Mouse (Mus musculus) gastrocnemius, adult 8-10 months (tissue): ENCODE data around the gene Wnk4. TPM values are rescaled to one million over a fixed set of nuclear protein-coding genes. Genes with fewer than 3 reads are reported as not detected.

Source experiments
- DNase-seq, 2 experiments: peaks; one replicate each; pipeline ENCODE4 v3.0.0; 2022; ENCODE audit warnings: low spot score in 2 of 2
- total RNA-seq, 4 experiments: library from RNA; stranded (reverse); gene quantifications; 2 replicates each; pipeline ENCODE4 v1.2.4; 2022

Gene Wnk4
- total RNA-seq, 4 experiments from 2014 or later, result 0.12 to 0.49 (median 0.32) TPM; not detected in 1

DNA sequence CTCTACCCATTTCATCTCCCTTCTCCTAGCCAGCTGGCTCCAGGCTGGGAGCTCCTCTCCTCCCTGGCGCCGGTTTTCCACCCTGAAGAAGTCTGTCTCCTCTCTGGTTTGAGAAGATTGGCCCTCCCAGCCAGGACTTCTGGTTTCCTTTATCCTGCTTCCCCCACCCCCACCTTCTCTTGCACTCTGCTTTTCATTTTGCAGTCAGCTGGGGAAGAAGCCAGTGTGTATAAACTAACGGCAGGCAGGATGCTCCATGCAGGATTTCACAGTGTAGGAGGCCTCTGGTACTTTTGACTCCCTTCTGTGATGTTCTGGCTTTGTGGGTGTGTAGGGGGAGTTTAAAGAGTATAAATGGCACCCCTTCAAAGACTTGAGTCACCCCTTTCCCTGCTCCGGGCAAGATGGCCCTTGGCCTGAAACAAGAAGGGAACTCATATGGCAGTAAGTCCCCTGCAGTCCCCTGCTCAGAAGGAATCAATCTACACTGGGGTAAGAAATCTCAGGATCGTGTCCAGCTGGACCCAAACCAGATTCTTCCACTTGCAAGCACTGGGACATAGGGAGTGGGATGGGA, 22.2 kb upstream of the Wnk4 start:
- no peak for DNase-seq

DNA sequence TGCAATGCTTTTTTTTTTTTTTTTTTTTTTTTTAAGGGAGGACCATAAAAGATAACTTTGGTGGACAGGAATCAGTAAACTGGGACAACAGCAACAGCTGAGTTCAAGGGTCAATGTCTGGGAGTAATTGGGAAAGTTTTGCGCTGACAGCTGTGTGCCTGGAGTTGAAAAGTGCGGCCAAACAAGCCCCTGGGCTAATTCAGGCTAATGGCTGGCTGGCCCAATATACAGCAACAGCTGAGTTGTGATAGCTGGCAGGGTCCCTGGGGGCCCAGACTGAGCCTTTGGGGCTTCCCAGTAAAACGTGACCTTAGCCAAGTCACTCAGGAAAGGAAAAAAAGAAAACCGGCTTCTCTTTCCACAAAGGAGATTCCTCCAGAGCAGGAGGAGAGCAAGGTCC, 15.3 kb upstream of the Wnk4 start:
- DNase-seq, result peak; percentile 50 to 63

GRCm38 (mm10) chr11:101245855-101246701, 14.3 kb upstream of the Wnk4 start, which contains the start of gene Ramp2:
Gene Ramp2 (plus strand): TSS chr11:101246028.
- no peak for DNase-seq

GRCm38 (mm10) chr11:101246702-101247012, 13.7 kb upstream of the Wnk4 start:
- DNase-seq, result no peak

GRCm38 (mm10) chr11:101247521-101248030, 12.8 kb upstream of the Wnk4 start:
- DNase-seq, result no peak

DNA sequence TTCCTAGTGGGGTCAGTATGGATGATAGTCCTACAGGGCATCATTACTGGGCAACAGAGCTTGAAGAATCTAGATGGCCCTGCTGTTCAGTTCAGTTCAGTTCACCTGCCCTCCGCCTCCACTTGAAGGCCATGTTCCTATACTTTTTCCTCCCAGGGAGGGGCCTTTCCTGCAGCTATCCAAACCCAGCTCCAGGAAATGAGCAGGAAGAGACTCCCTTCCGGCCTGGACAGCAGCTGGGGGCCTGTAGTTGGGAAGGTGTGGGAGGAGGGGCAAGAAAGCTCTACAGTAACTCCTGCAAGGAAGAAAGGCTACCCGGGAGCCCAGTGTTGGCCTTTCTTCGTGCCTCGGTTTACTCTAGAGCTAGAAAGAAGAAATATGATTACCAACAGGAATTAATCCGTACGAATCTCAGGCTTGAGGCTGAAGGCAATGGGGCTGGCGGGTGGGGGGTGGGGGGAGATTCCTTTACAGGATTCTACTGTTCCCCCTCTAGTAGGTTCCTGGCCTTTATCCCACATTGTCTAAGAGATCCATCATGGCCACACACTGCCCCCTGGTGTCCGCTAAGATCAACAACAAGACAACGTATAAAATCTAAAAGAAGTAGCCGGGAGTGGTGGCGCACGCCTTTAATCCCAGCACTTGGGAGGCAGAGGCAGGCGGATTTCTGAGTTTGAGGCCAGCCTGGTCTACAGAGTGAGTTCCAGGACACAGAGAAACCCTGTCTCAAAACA, 11.9 kb upstream of the Wnk4 start:
- peak in 1 of 2 experiments; percentile 50 for DNase-seq

- DNase-seq, result no peak
Measured at GRCm38 (mm10) chr11:101251031-101251430, 9.3 kb upstream of the Wnk4 start.

DNA sequence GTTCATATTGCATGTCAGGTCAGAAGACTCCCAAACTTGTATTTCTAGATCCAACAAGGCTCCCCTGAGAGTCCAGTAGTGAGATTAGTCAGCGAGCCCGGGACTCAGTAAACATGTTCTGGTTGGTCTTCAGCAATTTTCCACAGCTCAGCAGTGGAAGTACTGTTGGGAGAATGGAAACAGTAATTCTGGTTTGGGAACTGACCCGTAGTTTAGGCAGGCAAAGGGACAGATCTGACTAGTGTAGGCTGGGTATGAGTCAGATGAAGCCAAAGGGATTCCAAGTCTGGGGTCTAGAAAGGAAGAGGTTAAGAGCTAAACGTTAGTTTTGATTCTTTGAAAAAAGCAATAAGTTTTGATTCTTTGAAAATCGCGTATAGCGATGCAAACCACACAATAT, 7.4 kb upstream of the Wnk4 start:
- DNase-seq, result no peak

DNA sequence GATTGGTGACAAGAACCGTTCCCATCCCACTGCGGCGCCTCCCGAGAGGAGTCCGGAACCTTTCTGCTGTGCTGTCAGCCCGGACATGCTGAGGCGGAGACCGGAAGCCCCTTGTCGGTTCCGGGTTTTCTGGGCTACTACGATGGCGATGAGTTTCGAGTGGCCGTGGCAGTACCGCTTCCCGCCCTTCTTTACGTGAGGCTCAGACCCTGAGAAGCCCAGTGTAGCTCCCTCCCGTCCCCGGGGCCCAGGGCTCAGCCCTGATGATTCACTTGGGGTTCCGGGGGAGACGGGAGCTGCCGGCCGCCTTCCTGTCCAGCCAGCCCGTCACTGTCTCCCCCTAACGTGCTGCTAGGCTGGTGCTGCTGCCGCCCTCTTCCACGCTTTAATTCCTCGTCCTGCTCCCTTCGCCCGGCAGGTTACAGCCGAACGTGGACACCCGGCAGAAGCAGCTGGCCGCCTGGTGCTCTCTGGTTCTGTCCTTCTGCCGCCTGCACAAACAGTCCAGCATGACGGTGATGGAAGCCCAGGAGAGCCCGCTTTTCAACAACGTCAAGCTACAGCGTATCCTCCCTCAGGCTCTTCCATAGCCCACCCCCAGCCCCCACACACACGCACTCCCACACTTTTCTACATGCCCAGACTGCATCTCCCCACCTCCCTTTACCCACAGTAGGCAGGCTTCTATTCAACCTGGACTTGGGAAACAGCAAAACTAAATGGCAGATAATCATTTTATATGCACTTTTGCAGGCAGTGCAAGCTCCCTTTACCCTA, 6.6 kb upstream of the Wnk4 start, which contains the start of gene Vps25:
Vps25 (plus strand) TSS at position 95 of the 777 bp plus-strand sequence.
- peak; percentile 59 to 64 for DNase-seq

GRCm38 (mm10) chr11:101255826-101256775, 4.3 kb upstream of the Wnk4 start:
- DNase-seq, result no peak

GRCm38 (mm10) chr11:101259261-101259712, 1.1 kb upstream of the Wnk4 start:
- no peak for DNase-seq

- no peak for DNase-seq
Measured at GRCm38 (mm10) chr11:101260826-101261380, 536 bp downstream of the Wnk4 start.

DNA sequence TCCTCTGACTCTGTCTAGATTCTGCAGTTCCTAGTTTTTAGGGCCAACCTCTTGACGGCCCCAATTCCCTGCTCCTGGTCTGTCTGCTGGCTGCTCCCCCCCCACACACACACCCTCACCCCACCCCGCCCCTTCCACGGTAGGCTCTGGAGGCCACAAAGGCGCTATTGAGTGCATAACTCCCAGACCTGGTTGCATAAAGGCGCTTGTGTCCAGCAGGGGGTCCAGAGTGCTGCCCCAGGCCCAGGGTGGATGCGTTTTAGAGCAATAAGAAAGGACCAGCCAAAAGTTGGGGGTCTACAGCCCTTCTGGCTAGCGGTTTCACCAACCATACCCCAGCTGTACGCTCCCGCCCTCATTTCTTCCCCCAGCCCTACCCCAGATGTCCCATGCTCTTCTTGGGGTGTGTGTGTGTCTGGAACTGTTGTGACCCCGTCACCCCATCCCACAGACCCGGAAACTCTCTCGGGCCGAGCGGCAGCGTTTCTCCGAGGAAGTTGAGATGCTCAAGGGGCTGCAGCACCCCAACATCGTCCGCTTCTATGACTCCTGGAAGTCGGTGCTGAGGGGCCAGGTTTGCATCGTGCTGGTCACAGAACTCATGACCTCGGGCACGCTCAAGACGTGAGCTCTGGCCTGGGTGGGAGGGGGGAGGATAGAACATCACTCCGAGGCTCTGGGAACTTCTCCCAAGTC, 2.1 kb downstream of the Wnk4 start:
- DNase-seq, result no peak

DNA sequence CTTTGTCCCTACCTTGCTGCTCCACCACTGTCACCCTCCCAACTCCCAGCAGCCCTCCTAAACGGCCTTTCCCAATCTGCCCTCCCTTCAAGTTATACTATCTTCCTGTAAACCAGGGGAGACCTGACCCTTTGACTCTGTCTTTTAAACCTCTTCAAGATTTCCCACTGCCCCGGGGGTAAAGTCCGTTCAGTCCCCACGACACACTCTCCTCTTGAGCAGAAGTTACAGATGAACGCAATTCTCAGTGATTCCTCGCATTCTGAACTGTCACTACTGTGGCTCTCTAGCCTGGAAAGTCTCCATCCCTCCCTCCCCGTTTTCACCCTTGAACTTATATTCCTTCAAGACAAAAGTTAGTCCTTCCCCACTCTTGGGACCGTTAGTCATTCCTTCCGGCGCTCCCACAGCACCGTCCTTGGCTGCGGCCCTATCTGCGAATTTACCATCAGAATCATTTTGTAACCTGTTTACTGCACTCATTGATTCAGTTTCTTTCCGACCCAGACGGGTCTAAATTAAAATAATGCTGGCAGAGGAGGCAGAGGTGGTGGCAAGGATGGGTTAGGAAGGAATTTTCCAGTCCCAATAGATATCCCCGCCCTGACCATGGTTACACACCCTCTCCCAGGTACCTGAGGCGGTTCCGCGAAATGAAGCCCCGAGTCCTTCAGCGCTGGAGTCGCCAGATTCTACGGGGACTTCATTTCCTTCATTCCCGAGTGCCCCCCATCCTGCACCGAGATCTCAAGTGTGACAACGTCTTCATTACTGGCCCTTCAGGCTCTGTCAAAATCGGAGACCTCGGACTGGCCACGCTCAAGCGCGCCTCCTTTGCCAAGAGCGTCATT, 3.0 kb downstream of the Wnk4 start:
- no peak for DNase-seq

GRCm38 (mm10) chr11:101263989-101264280, 3.6 kb downstream of the Wnk4 start:
- DNase-seq, result no peak

GRCm38 (mm10) chr11:101264954-101265471, 4.6 kb downstream of the Wnk4 start:
- no peak for DNase-seq

GRCm38 (mm10) chr11:101265906-101266305, 5.5 kb downstream of the Wnk4 start:
- DNase-seq, result no peak

GRCm38 (mm10) chr11:101269577-101270116, 9.3 kb downstream of the Wnk4 start:
- DNase-seq, result no peak
